Mouse (Mus musculus) kidney, postnatal 0 days (tissue): ENCODE measurements at regions not wholly inside any gene's neighbourhood (a gene's known extent, or its start where the extent isn't known, plus 50 kb on each side); places are given as distances from the start of the nearest gene placed in this dataset. TPM values are rescaled to one million over a fixed set of nuclear protein-coding genes. Genes with fewer than 3 reads are reported as not detected.

ENCODE experiments used
- ATAC-seq: fragments of 200-750 bp; cut with Nextera tagmentation; replicated peaks from 2 replicates; pipeline ENCODE4 v1.8.0; 2017; ENCODE audit warnings: low read depth, moderate number of reproducible peaks, moderate TSS enrichment, moderate library complexity; ENCODE audit not compliant: low FRiP score
- DNase-seq: peaks from one replicate; pipeline ENCODE4 v3.0.0-alpha.2; 2016; ENCODE audit warnings: low spot score
- H3K27ac ChIP-seq: fragments of 300-500 bp; sonication (generic); 2 replicates; pipeline ENCODE4 v1.5.1; 2014; ENCODE audit warnings: mild to moderate bottlenecking
- H3K27me3 ChIP-seq: fragments of 300-500 bp; sonication (generic); 2 replicates; pipeline ENCODE4 v1.6.1; 2014; ENCODE audit warnings: low read length, mixed read lengths; ENCODE audit not compliant: insufficient read depth
- H3K36me3 ChIP-seq: fragments of 300-500 bp; sonication (generic); 2 replicates; pipeline ENCODE4 v1.6.1; 2014; ENCODE audit warnings: low read length, mixed read lengths; ENCODE audit not compliant: insufficient read depth
- H3K4me1 ChIP-seq: fragments of 300-500 bp; sonication (generic); replicated peaks from 2 replicates; pipeline ENCODE4 v1.6.1; 2014; ENCODE audit warnings: antibody characterized with exemption, low read length, mixed read lengths; ENCODE audit not compliant: insufficient read depth
- H3K4me2 ChIP-seq: fragments of 300-500 bp; sonication (generic); 2 replicates; pipeline ENCODE4 v1.6.1; 2014; ENCODE audit warnings: mild to moderate bottlenecking, low read length, moderate library complexity, mixed read lengths
- H3K4me3 ChIP-seq: fragments of 300-500 bp; sonication (generic); replicated peaks from 2 replicates; pipeline ENCODE4 v1.5.1; 2014; ENCODE audit warnings: low read depth, low read length
- H3K9ac ChIP-seq: fragments of 300-500 bp; sonication (generic); 2 replicates; pipeline ENCODE4 v1.6.1; 2014; ENCODE audit warnings: low read depth, low read length
- H3K9me3 ChIP-seq: fragments of 300-500 bp; sonication (generic); replicated peaks from 2 replicates; pipeline ENCODE4 v1.6.1; 2016; ENCODE audit warnings: low read length, inconsistent platforms, mixed read lengths
- CTCF ChIP-seq: IDR thresholded peaks from 2 replicates; pipeline ENCODE4 v1.5.1; 2016; ENCODE audit warnings: antibody characterized with exemption, low read depth, mild to moderate bottlenecking, moderate library complexity
- WGBS: fragments of 180-500 bp; shearing (Covaris S2); extraction: QIAGEN DNeasy Blood & Tissue Kit; methylation state at CpG from one replicate; pipeline ENCODE4 v1.1.7; 2014; 5-methylcytosine and 5-hydroxymethylcytosine counted together
- microRNA-seq: library from miRNA; unstranded; fragments of <30 nt; microRNA quantifications from one replicate; pipeline ENCODE4, GENCODE M21; 2016

GRCm38 (mm10) chr7:36591496-36591895 lies 106.4 kb upstream of the Tshz3 start:
- Histone ChIP-seq H3K9me3 (no peaks in the 10 kb centered on the region), H3K9ac (no peak overlapping the region), H3K4me1 (no peaks in the 10 kb centered on the region), H3K27me3 (no peaks in the 10 kb centered on the region), H3K27ac (no peak overlapping the region), H3K4me2 (no peak overlapping the region), H3K36me3 (no peaks in the 10 kb centered on the region), H3K4me3 (no peak overlapping the region)
- WGBS, result 83% methylated on average over 1 of the region's 1 CpGs
- no peak for TF ChIP-seq CTCF
- DNase-seq, result no peak
- no peak for ATAC-seq

GRCm38 (mm10) chr7:36596630-36597301 lies 101.2 kb upstream of the Tshz3 start:
- H3K9ac ChIP-seq, result no peak overlapping the region
- no peak for TF ChIP-seq CTCF
- no peak overlapping the region for H3K4me2 ChIP-seq
- no peaks in the 10 kb centered on the region for H3K9me3 ChIP-seq
- no peaks in the 10 kb centered on the region for H3K4me1 ChIP-seq
- no peaks in the 10 kb centered on the region for H3K27me3 ChIP-seq
- 71% methylated on average over 3 of the region's 3 CpGs for WGBS
- no peak overlapping the region for H3K27ac ChIP-seq
- DNase-seq (peak; percentile 77), ATAC-seq (peak; percentile 63; the same call in 1 of the 2 replicates)
- no peak overlapping the region for H3K4me3 ChIP-seq
- H3K36me3 ChIP-seq, result no peaks in the 10 kb centered on the region

- no peak overlapping the region for H3K4me3 ChIP-seq
- H3K9me3 ChIP-seq, result no peaks in the 10 kb centered on the region
- no peak overlapping the region for H3K9ac ChIP-seq
- no peak for TF ChIP-seq CTCF
- no peaks in the 10 kb centered on the region for H3K4me1 ChIP-seq
- DNase-seq, result no peak
- no peak overlapping the region for H3K4me2 ChIP-seq
- WGBS, result 72% methylated on average over 18 of the region's 18 CpGs
- no peaks in the 10 kb centered on the region for H3K36me3 ChIP-seq
- H3K27me3 ChIP-seq, result no peaks in the 10 kb centered on the region
- H3K27ac ChIP-seq, result no peak overlapping the region
- no peak for ATAC-seq
These were observed 92.8 kb upstream of the Tshz3 start for GRCm38 (mm10) chr7:36605026-36605698.

GRCm38 (mm10) chr7:36620256-36620655 lies 77.7 kb upstream of the Tshz3 start:
- whole genome bisulfite sequencing, result 70% methylated on average over 6 of the region's 6 CpGs
- Histone ChIP-seq H3K4me3 (no peak overlapping the region), H3K9ac (no peak overlapping the region), H3K36me3 (no peaks in the 10 kb centered on the region), H3K27me3 (no peaks in the 10 kb centered on the region), H3K9me3 (no peaks in the 10 kb centered on the region), H3K4me2 (no peak overlapping the region), H3K4me1 (no peaks in the 10 kb centered on the region), H3K27ac (no peak overlapping the region)
- TF ChIP-seq CTCF, result peak; percentile 51
- ATAC-seq, result no peak
- no peak for DNase-seq

- H3K4me3 ChIP-seq, result no peak overlapping the region
- no peaks in the 10 kb centered on the region for H3K4me1 ChIP-seq
- H3K9ac ChIP-seq, result no peak overlapping the region
- no peaks in the 10 kb centered on the region for H3K9me3 ChIP-seq
- WGBS, result 47% methylated on average over 3 of the region's 3 CpGs
- H3K4me2 ChIP-seq, result no peak overlapping the region
- no peaks in the 10 kb centered on the region for H3K27me3 ChIP-seq
- ATAC-seq, result no peak
- no peak for TF ChIP-seq CTCF
- no peak for DNase-seq
- no peaks in the 10 kb centered on the region for H3K36me3 ChIP-seq
- no peak overlapping the region for H3K27ac ChIP-seq
These were observed 53.7 kb upstream of the Tshz3 start for GRCm38 (mm10) chr7:36644252-36644651.

Small RNA genes lying in the stretch of these regions (microRNA-seq; reads per million reads assigned to microRNA genes)
- not detected for gene Gm25247
